Mouse (Mus musculus) kidney, postnatal 0 days (tissue): ENCODE results near the gene Anp32b. TPM values are rescaled to one million over a fixed set of nuclear protein-coding genes. Genes with fewer than 3 reads are reported as not detected.
A peak's percentile ranks its signal among the peaks of the same experiment; 100 is the strongest.

Experiments
- ATAC-seq: fragments of 200-750 bp; cut with Nextera tagmentation; replicated peaks from 2 replicates; pipeline ENCODE4 v1.8.0; 2017; ENCODE audit warnings: low read depth, moderate number of reproducible peaks, moderate TSS enrichment, moderate library complexity; ENCODE audit not compliant: low FRiP score
- DNase-seq: peaks from one replicate; pipeline ENCODE4 v3.0.0-alpha.2; 2016; ENCODE audit warnings: low spot score
- H3K27ac ChIP-seq: fragments of 300-500 bp; sonication (generic); 2 replicates; pipeline ENCODE4 v1.5.1; 2014; ENCODE audit warnings: mild to moderate bottlenecking
- H3K27me3 ChIP-seq: fragments of 300-500 bp; sonication (generic); 2 replicates; pipeline ENCODE4 v1.6.1; 2014; ENCODE audit warnings: low read length, mixed read lengths; ENCODE audit not compliant: insufficient read depth
- H3K36me3 ChIP-seq: fragments of 300-500 bp; sonication (generic); 2 replicates; pipeline ENCODE4 v1.6.1; 2014; ENCODE audit warnings: low read length, mixed read lengths; ENCODE audit not compliant: insufficient read depth
- H3K4me1 ChIP-seq: fragments of 300-500 bp; sonication (generic); replicated peaks from 2 replicates; pipeline ENCODE4 v1.6.1; 2014; ENCODE audit warnings: antibody characterized with exemption, low read length, mixed read lengths; ENCODE audit not compliant: insufficient read depth
- H3K4me2 ChIP-seq: fragments of 300-500 bp; sonication (generic); 2 replicates; pipeline ENCODE4 v1.6.1; 2014; ENCODE audit warnings: mild to moderate bottlenecking, low read length, moderate library complexity, mixed read lengths
- H3K4me3 ChIP-seq: fragments of 300-500 bp; sonication (generic); replicated peaks from 2 replicates; pipeline ENCODE4 v1.5.1; 2014; ENCODE audit warnings: low read depth, low read length
- H3K9ac ChIP-seq: fragments of 300-500 bp; sonication (generic); 2 replicates; pipeline ENCODE4 v1.6.1; 2014; ENCODE audit warnings: low read depth, low read length
- H3K9me3 ChIP-seq: fragments of 300-500 bp; sonication (generic); replicated peaks from 2 replicates; pipeline ENCODE4 v1.6.1; 2016; ENCODE audit warnings: low read length, inconsistent platforms, mixed read lengths
- CTCF ChIP-seq: IDR thresholded peaks from 2 replicates; pipeline ENCODE4 v1.5.1; 2016; ENCODE audit warnings: antibody characterized with exemption, low read depth, mild to moderate bottlenecking, moderate library complexity
- WGBS: fragments of 180-500 bp; shearing (Covaris S2); extraction: QIAGEN DNeasy Blood & Tissue Kit; methylation state at CpG from one replicate; pipeline ENCODE4 v1.1.7; 2014; 5-methylcytosine and 5-hydroxymethylcytosine counted together
- polyA plus RNA-seq: library from polyadenylated mRNA; unstranded; fragments of >200 nt; fragmentation: Nextera tagmentation; extraction: Ambion mirVana; gene quantifications from 2 replicates; pipeline ENCODE4 v1.2.1, GENCODE M21; 2015

Gene Anp32b
- polyA plus RNA-seq = 198 and 211 TPM in 2 replicates

- TF ChIP-seq CTCF = peak; percentile 57
- 0% methylated on average over 58 of the region's 66 CpGs for WGBS
- H3K27me3 ChIP-seq = no peaks in the 10 kb centered on the region
- H3K9me3 ChIP-seq = no peaks in the 10 kb centered on the region
- H3K4me2 ChIP-seq = peak within 1 kb of the TSS; percentile 81
- DNase-seq (peak; percentile 94), ATAC-seq (peak; percentile 94)
- peak within 1 kb of the TSS; percentile 97 for H3K27ac ChIP-seq
- H3K9ac ChIP-seq = peak within 1 kb of the TSS; percentile 92
- no peaks in the 10 kb centered on the region for H3K36me3 ChIP-seq
- H3K4me3 ChIP-seq = peak within 1 kb of the TSS; percentile 92
- peaks cover 30% of the 10 kb centered on the region for H3K4me1 ChIP-seq
Observed at GRCm38 (mm10) chr4:46450519-46451131, at the start of gene Anp32b. Gene Anp32b, plus strand, starts transcription at chr4:46450902.

DNA sequence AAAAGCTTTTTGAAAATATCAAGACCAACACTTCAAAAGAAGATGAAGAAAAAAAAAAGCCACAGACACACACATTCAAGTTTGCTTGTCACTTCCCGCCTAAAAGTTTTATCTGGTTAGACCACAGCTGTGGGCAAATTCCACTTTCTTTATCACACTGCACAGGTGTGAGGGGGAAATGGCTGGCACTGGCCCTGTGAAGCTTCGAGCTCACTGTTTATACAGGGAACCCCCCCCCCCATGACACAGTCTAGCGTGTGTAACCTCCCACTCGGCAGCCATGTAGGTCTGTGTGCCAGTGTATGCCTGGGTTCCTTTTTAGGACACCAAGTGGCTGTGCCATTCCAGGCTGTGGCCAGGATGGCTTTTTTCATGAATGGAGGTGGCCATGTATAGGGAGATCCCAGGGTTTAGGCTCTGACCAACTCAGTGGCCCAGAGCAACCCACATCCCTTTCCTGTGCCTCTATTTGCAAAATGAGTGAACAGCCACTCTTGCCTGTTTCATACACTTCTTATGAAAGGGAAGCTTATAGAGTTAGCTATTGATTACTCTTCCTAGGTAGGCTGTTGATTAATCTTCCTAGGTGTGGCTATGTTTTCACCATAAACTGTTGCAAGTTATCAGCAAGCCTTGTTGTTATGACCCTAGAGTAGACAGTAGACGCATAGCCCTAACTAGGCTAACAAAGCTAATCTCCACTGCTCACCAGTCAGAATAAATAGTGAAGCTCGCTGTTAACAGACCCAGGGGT, 46.5 kb upstream of the Anp32b start:
- no peaks in the 10 kb centered on the region for H3K27me3 ChIP-seq
- H3K4me3 ChIP-seq = no peak overlapping the region
- no peak overlapping the region for H3K9ac ChIP-seq
- H3K4me1 ChIP-seq = no peaks in the 10 kb centered on the region
- no peak overlapping the region for H3K27ac ChIP-seq
- H3K36me3 ChIP-seq = no peaks in the 10 kb centered on the region
- no peaks in the 10 kb centered on the region for H3K9me3 ChIP-seq
- 74% methylated on average over 6 of the region's 6 CpGs for WGBS
- DNase-seq = no peak
- ATAC-seq = no peak
- no peak overlapping the region for H3K4me2 ChIP-seq
- no peak for TF ChIP-seq CTCF

- Histone ChIP-seq H3K36me3 (no peaks in the 10 kb centered on the region), H3K4me3 (no peak overlapping the region), H3K27ac (no peak overlapping the region), H3K27me3 (no peaks in the 10 kb centered on the region), H3K9me3 (no peaks in the 10 kb centered on the region), H3K4me1 (no peaks in the 10 kb centered on the region), H3K4me2 (no peak overlapping the region), H3K9ac (no peak overlapping the region)
- ATAC-seq (no peak), DNase-seq (no peak)
- TF ChIP-seq CTCF = no peak
- WGBS = 87% methylated on average over 8 of the region's 8 CpGs
Observed at GRCm38 (mm10) chr4:46406966-46407703, 43.6 kb upstream of the Anp32b start.

GRCm38 (mm10) chr4:46410677-46411076, 40.0 kb upstream of the Anp32b start:
- Histone ChIP-seq H3K9ac (no peak overlapping the region), H3K27me3 (no peaks in the 10 kb centered on the region), H3K9me3 (no peaks in the 10 kb centered on the region), H3K27ac (no peak overlapping the region), H3K4me3 (no peak overlapping the region), H3K4me2 (no peak overlapping the region), H3K36me3 (no peaks in the 10 kb centered on the region), H3K4me1 (no peaks in the 10 kb centered on the region)
- WGBS = 93% methylated on average over 5 of the region's 5 CpGs
- ATAC-seq (no peak), DNase-seq (no peak)
- TF ChIP-seq CTCF = no peak

GRCm38 (mm10) chr4:46411489-46411888, 39.2 kb upstream of the Anp32b start:
- 83% methylated on average over 6 of the region's 6 CpGs for WGBS
- no peak for DNase-seq

DNA sequence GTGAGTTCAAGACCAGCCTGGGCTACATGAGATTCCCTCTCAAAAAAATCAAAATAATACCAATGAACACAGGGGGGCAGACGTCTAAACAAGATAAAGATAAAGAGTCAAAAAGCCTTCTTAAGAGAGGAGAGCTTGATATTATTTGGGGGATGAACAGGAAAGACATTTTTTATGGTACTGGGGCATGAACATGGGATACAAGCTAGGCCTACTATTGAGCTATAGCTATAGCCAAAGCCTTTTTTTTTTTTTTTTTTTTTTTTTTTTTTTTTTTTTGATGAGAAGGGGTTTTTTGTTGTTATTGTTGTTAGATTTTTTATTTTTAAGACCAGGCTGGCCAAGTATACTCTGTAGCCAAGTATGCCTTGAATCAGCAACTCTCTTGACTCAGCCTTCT, 38.6 kb upstream of the Anp32b start:
- no peak overlapping the region for H3K9ac ChIP-seq
- DNase-seq (no peak), ATAC-seq (no peak)
- WGBS = 64% methylated on average over 1 of the region's 1 CpGs
- H3K27me3 ChIP-seq = no peaks in the 10 kb centered on the region
- H3K36me3 ChIP-seq = no peaks in the 10 kb centered on the region
- no peak overlapping the region for H3K27ac ChIP-seq
- TF ChIP-seq CTCF = no peak
- H3K4me2 ChIP-seq = no peak overlapping the region
- no peak overlapping the region for H3K4me3 ChIP-seq
- H3K9me3 ChIP-seq = no peaks in the 10 kb centered on the region
- no peaks in the 10 kb centered on the region for H3K4me1 ChIP-seq

More at GRCm38 (mm10) chr4:46411489-46411888, 39.2 kb upstream of the Anp32b start:
- H3K36me3 ChIP-seq = no peaks in the 10 kb centered on the region
- no peak overlapping the region for H3K4me2 ChIP-seq
- H3K9me3 ChIP-seq = no peaks in the 10 kb centered on the region
- no peaks in the 10 kb centered on the region for H3K27me3 ChIP-seq
- no peak for ATAC-seq
- H3K27ac ChIP-seq = no peak overlapping the region
- H3K9ac ChIP-seq = no peak overlapping the region
- no peak for TF ChIP-seq CTCF
- no peaks in the 10 kb centered on the region for H3K4me1 ChIP-seq
- H3K4me3 ChIP-seq = no peak overlapping the region
